Mouse (Mus musculus) MEL (cell line): ENCODE measurements around the gene Usp53.

Experiments used
- EP300 ChIP-seq, 2 experiments: IDR thresholded peaks; 2 replicates each; pipeline ENCODE4 v1.6.1; 2011; ENCODE audit warnings: improper control_type of control experiment in 2 of 2, low read length in 2 of 2, low read depth in 1 of 2, mild to moderate bottlenecking in 1 of 2
- POLR2A ChIP-seq, 2 experiments: IDR thresholded peaks; 2 replicates each; pipeline ENCODE4 v1.6.1; 2011 to 2012; ENCODE audit warnings: low read length in 2 of 2, mild to moderate bottlenecking in 2 of 2, control low read depth in 1 of 2, improper control_type of control experiment in 1 of 2, low read depth in 1 of 2, moderate library complexity in 1 of 2; ENCODE audit not compliant: control insufficient read depth in 1 of 2, insufficient read depth in 1 of 2, poor library complexity in 1 of 2
- POLR2AphosphoS5 ChIP-seq: IDR thresholded peaks from 2 replicates; pipeline ENCODE4 v1.6.1; 2012; ENCODE audit warnings: low read depth, borderline replicate concordance, mild to moderate bottlenecking, inconsistent platforms, low read length, moderate library complexity, mixed read lengths
- ZKSCAN1 ChIP-seq: IDR thresholded peaks from 2 replicates; pipeline ENCODE4 v1.6.1; 2012; ENCODE audit warnings: low read depth, mild to moderate bottlenecking, inconsistent platforms, low read length, improper control_type of control experiment, moderate library complexity

GRCm38 (mm10) chr3:122943387-122943890 is 40.9 kb downstream of the Usp53 start:
- TF ChIP-seq POLR2A (IDR thresholded peaks at IDR 0.05; ENCODE audit: control insufficient read depth in 1 of 2, insufficient read depth in 1 of 2, low read depth in 1 of 2, low read length in 2 of 2, poor library complexity in 1 of 2) (no peak), POLR2AphosphoS5 (no peak), ZKSCAN1 (no peak), EP300 (IDR thresholded peaks at IDR 0.05; ENCODE audit: low read depth in 1 of 2, low read length in 2 of 2) (no peak)
